Mouse (Mus musculus): Measurements from ENCODE around the gene Igfals.

Igfals gene

DNA sequence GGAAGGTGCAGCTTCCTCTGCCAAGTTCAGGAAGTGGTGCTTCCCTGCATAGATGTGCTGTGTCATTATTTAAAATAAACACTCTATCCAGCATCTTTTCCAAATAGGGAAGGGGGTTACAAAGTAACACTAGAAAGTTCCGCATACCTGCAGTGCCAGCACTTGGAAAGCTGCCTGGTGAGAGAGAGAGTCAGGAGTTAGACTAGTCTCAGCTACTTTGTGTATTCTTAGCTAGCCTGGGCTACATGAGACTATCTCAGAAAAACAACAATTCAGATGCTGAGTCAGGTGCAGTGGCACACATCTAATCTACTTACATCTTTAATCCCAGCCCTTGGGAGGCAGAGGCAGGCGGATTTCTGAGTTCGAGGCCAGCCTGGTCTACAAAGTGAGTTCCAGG, 4.0 kb upstream of the Igfals start:
- no peak for DNase-seq (ENCODE audit: low read depth, low spot score)

GRCm38 (mm10) chr17:24867914-24868313, 2.1 kb downstream of the Igfals start:
- no peak for DNase-seq (ENCODE audit: low read depth, low spot score)

GRCm38 (mm10) chr17:24873695-24874404, 8.1 kb downstream of the Igfals start:
- no peak for DNase-seq (ENCODE audit: low read depth, low spot score)

DNA sequence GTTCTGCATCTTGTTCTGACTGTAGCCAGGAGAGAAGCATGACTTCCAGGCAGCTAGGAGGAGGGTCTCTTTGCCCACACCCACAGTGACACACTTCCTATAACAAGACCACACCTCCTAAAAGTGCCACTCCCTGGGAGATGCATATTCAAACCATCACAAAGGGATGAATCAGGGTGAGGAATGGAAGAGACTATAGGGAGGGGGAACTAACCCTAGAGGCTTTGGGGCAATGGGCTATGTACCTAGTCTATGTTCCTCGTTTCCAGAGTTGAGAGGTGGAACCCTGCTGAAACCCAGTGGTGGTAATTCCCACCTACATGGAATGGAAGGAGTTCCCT, 8.6 kb downstream of the Igfals start:
- DNase-seq (ENCODE audit: low read depth, low spot score) = no peak

DNA sequence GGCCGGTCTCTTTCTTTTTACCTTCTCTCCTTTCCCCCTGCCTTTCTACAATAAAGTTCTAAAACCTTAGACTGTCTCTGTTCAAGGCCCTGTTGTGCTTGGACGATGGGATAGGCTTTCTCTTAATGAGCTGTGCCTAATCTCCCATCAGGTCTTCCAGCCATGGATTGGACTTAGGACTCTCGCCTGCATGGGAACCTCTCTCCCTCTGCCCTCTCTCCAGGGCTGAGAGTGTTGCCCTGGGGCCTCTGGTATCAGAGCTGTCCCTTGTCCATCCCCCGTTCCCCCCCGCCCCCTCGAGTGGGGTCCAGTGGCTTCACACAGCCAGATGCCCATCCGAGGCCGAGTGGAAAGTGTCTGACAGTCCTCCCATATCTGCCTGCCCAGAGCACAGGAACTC, 9.2 kb downstream of the Igfals start:
- no peak for DNase-seq (ENCODE audit: low read depth, low spot score)

- DNase-seq (ENCODE audit: low read depth, low spot score) = no peak
Observed at GRCm38 (mm10) chr17:24877336-24878116, 11.7 kb downstream of the Igfals start.

DNA sequence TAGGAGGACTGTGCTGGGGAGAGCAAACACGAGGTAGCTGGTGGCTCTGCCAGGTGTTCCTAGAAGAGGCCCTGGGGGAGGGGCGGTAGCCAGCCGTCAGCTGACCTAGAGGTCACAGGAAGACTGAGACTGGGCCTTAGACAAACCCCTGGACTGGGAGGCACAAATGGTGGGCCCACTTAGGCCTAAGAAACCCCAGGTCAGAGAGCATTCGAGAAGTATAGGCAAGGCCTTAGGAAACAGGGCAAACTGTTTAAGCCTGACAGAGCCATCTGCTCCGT, 12.3 kb downstream of the Igfals start:
- DNase-seq (ENCODE audit: low read depth, low spot score) = no peak

GRCm38 (mm10) chr17:24878531-24878930, 12.7 kb downstream of the Igfals start:
- no peak for DNase-seq (ENCODE audit: low read depth, low spot score)

GRCm38 (mm10) chr17:24881738-24882440, 16.1 kb downstream of the Igfals start:
- peak; percentile 53 for DNase-seq (ENCODE audit: low read depth, low spot score)

DNA sequence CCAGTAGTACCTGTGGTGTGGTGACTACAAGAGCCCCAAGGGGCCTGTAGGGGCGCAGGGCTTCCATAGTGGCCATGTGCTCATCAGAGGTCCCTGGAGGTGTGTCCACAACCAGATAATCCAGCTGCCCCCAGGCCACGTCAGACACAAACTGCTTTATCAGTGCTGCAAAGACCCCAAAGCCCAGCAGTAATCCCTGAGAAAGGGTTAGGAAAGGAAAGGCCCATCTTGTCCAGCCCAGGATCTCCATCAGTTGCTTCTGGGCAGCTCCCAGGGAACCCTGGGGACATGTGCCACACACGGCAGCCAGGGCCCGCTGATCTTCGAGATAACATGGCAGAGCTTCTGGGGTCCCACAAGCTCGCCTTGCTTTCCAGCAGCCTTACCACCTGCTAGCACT, 18.6 kb downstream of the Igfals start:
- DNase-seq (ENCODE audit: low read depth, low spot score) = no peak

DNA sequence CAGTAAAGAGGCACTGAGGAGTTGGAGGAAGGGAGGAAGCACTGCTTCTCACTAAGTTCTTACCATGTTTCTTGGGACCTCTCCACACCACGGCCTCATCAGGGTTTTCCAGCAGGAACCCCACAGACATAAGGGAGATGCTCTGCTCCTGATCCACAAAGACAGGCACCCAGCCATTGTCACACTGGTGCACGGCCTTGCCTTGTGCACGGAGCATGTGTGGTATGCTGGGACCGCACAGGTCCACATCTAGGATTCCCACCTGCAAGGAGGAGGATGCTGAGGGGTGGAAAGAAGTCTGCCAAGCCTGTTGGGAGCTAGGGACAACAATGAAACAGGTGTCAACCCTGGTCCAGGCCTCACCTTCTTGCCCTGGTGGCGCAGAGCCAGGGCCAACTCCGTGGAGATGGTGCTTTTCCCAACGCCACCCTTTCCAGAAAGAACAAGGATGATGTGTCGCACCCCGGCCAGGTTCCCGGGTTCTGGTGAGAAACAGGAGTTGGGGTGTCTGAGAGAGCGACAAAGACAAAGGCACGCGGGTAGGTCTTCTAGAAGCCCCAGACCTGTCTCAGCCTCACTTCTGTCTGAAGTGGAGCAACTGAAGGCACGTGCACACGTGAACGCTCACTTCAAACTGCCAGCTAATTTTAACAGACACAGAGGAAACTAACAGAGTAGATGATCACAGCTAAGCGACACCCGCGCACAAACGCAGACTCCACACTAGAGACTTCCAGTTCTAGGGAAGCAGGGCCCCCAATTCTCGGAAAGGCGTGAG, 19.7 kb downstream of the Igfals start:
- DNase-seq (ENCODE audit: low read depth, low spot score) = no peak

GRCm38 (mm10) chr17:24886134-24886931, 20.5 kb downstream of the Igfals start, which contains the start of the genes Nubp2 and Spsb3:
Nubp2 (minus strand) TSS chr17:24886349.
Spsb3 (plus strand) TSS chr17:24886643.
- DNase-seq (ENCODE audit: low read depth, low spot score) = peak; percentile 98

DNA sequence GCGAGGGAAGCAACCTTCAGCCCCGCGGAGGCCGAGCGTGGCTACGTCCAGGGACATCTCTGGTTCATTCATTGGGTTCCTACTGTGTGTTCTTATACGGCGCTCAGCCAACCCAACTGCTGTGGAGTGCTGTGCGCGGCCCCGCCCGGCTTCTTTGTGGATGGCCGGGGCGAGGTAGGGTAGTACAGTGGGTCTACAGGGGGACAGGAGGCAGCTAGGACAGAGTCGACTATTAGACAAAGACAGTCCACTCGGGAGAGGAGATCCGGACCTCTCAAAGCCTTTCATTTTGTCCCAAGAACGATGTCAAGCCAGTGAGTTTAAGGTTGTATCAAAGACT, 21.1 kb downstream of the Igfals start:
- DNase-seq (ENCODE audit: low read depth, low spot score) = no peak

GRCm38 (mm10) chr17:24887291-24888080, 21.7 kb downstream of the Igfals start:
- DNase-seq (ENCODE audit: low read depth, low spot score) = peak; percentile 37

DNA sequence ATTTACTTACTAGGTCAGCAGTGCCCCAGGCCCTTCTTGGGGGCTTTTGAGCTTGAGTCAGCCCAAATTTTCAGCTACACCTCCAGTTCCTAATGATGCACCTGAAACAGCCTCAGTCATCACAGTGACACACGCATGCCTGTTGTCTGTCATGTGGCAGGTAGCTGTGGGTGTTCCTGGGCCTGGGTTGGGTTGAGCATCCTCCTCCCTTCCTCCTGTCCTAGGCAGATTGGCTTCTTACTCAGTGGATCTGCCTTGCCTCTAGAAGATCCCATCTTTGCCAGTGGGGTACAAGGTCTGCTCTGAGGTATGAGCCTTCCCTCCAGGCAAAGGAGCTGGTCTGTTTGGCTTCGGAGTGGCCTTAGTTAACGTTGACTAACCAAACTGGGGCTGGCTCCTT, 23.1 kb downstream of the Igfals start:
- DNase-seq (ENCODE audit: low read depth, low spot score) = no peak

- DNase-seq (ENCODE audit: low read depth, low spot score) = no peak
Observed at GRCm38 (mm10) chr17:24890151-24891092, 24.6 kb downstream of the Igfals start.

- no peak for DNase-seq (ENCODE audit: low read depth, low spot score)
Observed at GRCm38 (mm10) chr17:24891321-24891720, 25.5 kb downstream of the Igfals start.

DNA sequence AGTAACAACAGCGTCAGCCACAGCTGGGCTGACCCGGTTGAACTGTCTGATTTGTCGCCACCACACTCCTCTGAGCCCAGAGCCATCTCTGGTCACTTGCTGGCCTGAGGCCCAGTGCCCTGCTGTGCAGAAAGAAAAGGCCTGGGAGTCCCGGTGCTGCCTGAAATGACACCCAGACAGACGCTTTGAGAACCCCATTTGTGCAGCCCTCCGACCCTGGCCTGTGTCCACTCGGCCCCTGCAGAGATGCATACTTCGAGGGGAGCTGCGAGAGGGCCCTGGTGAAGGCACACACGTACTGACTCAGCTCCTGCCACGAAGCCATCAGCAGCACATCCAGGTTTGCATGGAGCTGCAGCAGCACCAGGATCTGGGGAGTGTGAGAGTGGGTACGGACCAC, 27.0 kb downstream of the Igfals start:
- no peak for DNase-seq (ENCODE audit: low read depth, low spot score)

DNA sequence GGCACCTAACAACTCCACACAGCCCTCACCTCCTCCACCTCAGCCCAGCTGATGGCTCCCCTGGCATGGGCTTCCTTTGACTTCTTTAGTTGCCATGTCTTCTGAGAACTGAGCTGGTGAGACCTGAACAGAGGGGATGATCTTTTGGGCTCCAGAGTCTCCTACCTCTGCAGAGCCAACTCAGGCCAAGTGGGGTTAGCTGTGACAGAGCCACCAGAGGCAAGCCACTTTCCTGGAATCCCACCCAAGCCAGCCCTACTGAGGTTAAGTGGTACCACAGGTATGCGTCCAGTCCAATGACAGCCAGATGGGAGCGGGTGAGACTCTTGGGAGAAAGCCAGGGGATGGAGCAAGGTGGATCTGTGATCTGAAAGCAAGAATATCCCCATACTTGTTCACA, 27.5 kb downstream of the Igfals start:
- no peak for DNase-seq (ENCODE audit: low read depth, low spot score)

All from CD4-positive, CD25-positive, alpha-beta regulatory T cell, adult 2 months (primary cell).